Mouse (Mus musculus): ENCODE results near the gene Agpat4. TPM values are rescaled to one million over a fixed set of nuclear protein-coding genes. Genes with fewer than 3 reads are reported as not detected.

Gene Agpat4
- total and polyA plus RNA-seq, 2 experiments from 2014 or later, result 52.9 to 53.5 TPM

GRCm38 (mm10) chr17:12265969-12266925 is 147.7 kb downstream of the Agpat4 start:
- H3K27me3 ChIP-seq (ENCODE audit: insufficient read depth, low read length), result no peaks in the 10 kb centered on the region
- H3K36me3 ChIP-seq (ENCODE audit: insufficient read depth), result peaks cover 23% of the 10 kb centered on the region
- no peak overlapping the region for H3K4me3 ChIP-seq (ENCODE audit: low read depth, low read length)
- no peak overlapping the region for H3K9ac ChIP-seq
- peak; percentile 68 for DNase-seq
- 57% methylated on average over 21 of the region's 21 CpGs for WGBS
- H3K27ac ChIP-seq (ENCODE audit: low read depth, low read length), result peak overlapping the region; percentile 35; the same call in 1 of the 2 replicates
- no peak overlapping the region for H3K4me2 ChIP-seq (ENCODE audit: low read depth)
- TF ChIP-seq CTCF (IDR thresholded peaks at IDR 0.05; ENCODE audit: low read depth), result peak; percentile 60
- H3K4me1 ChIP-seq (ENCODE audit: insufficient read depth), result no peaks in the 10 kb centered on the region
- no peaks in the 10 kb centered on the region for H3K9me3 ChIP-seq (ENCODE audit: low read length)
- peak; percentile 77 for ATAC-seq

GRCm38 (mm10) chr17:12268091-12268490 is 149.6 kb downstream of the Agpat4 start:
- no peak for TF ChIP-seq CTCF (IDR thresholded peaks at IDR 0.05; ENCODE audit: low read depth)
- Histone ChIP-seq H3K4me1 (ENCODE audit: insufficient read depth) (no peaks in the 10 kb centered on the region), H3K27me3 (ENCODE audit: insufficient read depth, low read length) (no peaks in the 10 kb centered on the region), H3K27ac (ENCODE audit: low read depth, low read length) (no peak overlapping the region), H3K4me2 (ENCODE audit: low read depth) (no peak overlapping the region), H3K9ac (no peak overlapping the region), H3K36me3 (ENCODE audit: insufficient read depth) (peaks cover 28% of the 10 kb centered on the region), H3K9me3 (ENCODE audit: low read length) (no peaks in the 10 kb centered on the region), H3K4me3 (ENCODE audit: low read depth, low read length) (no peak overlapping the region)
- ATAC-seq (no peak), DNase-seq (no peak)
- WGBS, result 62% methylated on average over 4 of the region's 4 CpGs

- Histone ChIP-seq H3K4me1 (ENCODE audit: insufficient read depth) (no peaks in the 10 kb centered on the region), H3K36me3 (ENCODE audit: insufficient read depth) (peaks cover 29% of the 10 kb centered on the region), H3K27ac (ENCODE audit: low read depth, low read length) (no peak overlapping the region), H3K9ac (no peak overlapping the region), H3K4me2 (ENCODE audit: low read depth) (no peak overlapping the region), H3K4me3 (ENCODE audit: low read depth, low read length) (no peak overlapping the region), H3K9me3 (ENCODE audit: low read length) (no peaks in the 10 kb centered on the region), H3K27me3 (ENCODE audit: insufficient read depth, low read length) (no peaks in the 10 kb centered on the region)
- no peak for TF ChIP-seq CTCF (IDR thresholded peaks at IDR 0.05; ENCODE audit: low read depth)
- ATAC-seq (no peak), DNase-seq (no peak)
- WGBS, result 74% methylated on average over 10 of the region's 10 CpGs
Observed at GRCm38 (mm10) chr17:12268538-12268937, 150.0 kb downstream of the Agpat4 start.

Other genes starting within 250 kb of the Agpat4 start
- 28.9 and 35.3 TPM in 2 replicates for gene Map3k4, start 200.1 kb downstream of the Agpat4 start, total RNA-seq (2014; rRNA removed)
- 27.4 and 35.1 TPM in 2 replicates for gene Map3k4, start 200.1 kb downstream of the Agpat4 start, polyA plus RNA-seq (2015; fragmentation: Nextera tagmentation; extraction: Ambion mirVana)